Mouse (Mus musculus) heart, postnatal 0 days (tissue): ENCODE results near the gene Grb7. TPM values are rescaled to one million over a fixed set of nuclear protein-coding genes. Genes with fewer than 3 reads are reported as not detected.

Experiments
- ATAC-seq: fragments of 200-750 bp; cut with Nextera tagmentation; 2 replicates; pipeline ENCODE4 v1.8.0; 2017; ENCODE audit warnings: low read depth, moderate number of reproducible peaks, moderate library complexity; ENCODE audit not compliant: insufficient read depth
- DNase-seq: peaks from one replicate; pipeline ENCODE4 v3.0.0-alpha.2; 2016; ENCODE audit warnings: low spot score
- H3K27ac ChIP-seq: fragments of 300-500 bp; sonication (generic); 2 replicates; pipeline ENCODE4 v1.5.1; 2014; ENCODE audit warnings: low read depth, mild to moderate bottlenecking
- H3K27me3 ChIP-seq: fragments of 300-500 bp; sonication (generic); 2 replicates; pipeline ENCODE4 v1.6.1; 2014; ENCODE audit warnings: low read length, mixed read lengths; ENCODE audit not compliant: control insufficient read depth, insufficient read depth
- H3K36me3 ChIP-seq: fragments of 300-500 bp; sonication (generic); replicated peaks from 2 replicates; pipeline ENCODE4 v1.6.1; 2014; ENCODE audit warnings: low read length, mixed read lengths; ENCODE audit not compliant: control insufficient read depth, insufficient read depth
- H3K4me1 ChIP-seq: fragments of 300-500 bp; sonication (generic); 2 replicates; pipeline ENCODE4 v1.6.1; 2014; ENCODE audit warnings: antibody characterized with exemption; ENCODE audit not compliant: control insufficient read depth, insufficient read depth
- H3K4me2 ChIP-seq: fragments of 300-500 bp; sonication (generic); 2 replicates; pipeline ENCODE4 v1.6.1; 2014; ENCODE audit warnings: low read depth, mild to moderate bottlenecking, low read length, moderate library complexity
- H3K4me3 ChIP-seq: fragments of 300-500 bp; sonication (generic); 2 replicates; pipeline ENCODE4 v1.5.1; 2014; ENCODE audit warnings: low read depth, low read length
- H3K9ac ChIP-seq: fragments of 300-500 bp; sonication (generic); replicated peaks from 2 replicates; pipeline ENCODE4 v1.6.1; 2014; ENCODE audit warnings: low read depth, low read length, mixed read lengths
- H3K9me3 ChIP-seq: fragments of 300-500 bp; sonication (generic); replicated peaks from 2 replicates; pipeline ENCODE4 v1.6.1; 2016; ENCODE audit warnings: low read length; ENCODE audit not compliant: control insufficient read depth
- CTCF ChIP-seq: IDR thresholded peaks from 2 replicates; pipeline ENCODE4 v1.5.1; 2016; ENCODE audit warnings: antibody characterized with exemption, control low read depth, low read depth
- EP300 ChIP-seq: IDR thresholded peaks from 2 replicates; pipeline ENCODE4 v1.6.1; 2016; ENCODE audit warnings: antibody characterized with exemption, low read depth
- WGBS: fragments of 180-500 bp; shearing (Covaris S2); extraction: QIAGEN DNeasy Blood & Tissue Kit; methylation state at CpG from one replicate; pipeline ENCODE4 v1.1.7; 2014; 5-methylcytosine and 5-hydroxymethylcytosine counted together
- polyA plus RNA-seq: library from polyadenylated mRNA; unstranded; fragments of >200 nt; fragmentation: Nextera tagmentation; extraction: Ambion mirVana; gene quantifications from 2 replicates; pipeline ENCODE4 v1.2.1, GENCODE M21; 2015
- total RNA-seq: library from RNA; depleted of rRNA; stranded (reverse); fragments of >200 nt; gene quantifications from 2 replicates; pipeline ENCODE4 v1.2.3, GENCODE M21; 2014; ENCODE audit warnings: low replicate concordance

Grb7 gene
- total and polyA plus RNA-seq, 2 experiments from 2014 or later: 0.15 to 0.92 TPM

DNA sequence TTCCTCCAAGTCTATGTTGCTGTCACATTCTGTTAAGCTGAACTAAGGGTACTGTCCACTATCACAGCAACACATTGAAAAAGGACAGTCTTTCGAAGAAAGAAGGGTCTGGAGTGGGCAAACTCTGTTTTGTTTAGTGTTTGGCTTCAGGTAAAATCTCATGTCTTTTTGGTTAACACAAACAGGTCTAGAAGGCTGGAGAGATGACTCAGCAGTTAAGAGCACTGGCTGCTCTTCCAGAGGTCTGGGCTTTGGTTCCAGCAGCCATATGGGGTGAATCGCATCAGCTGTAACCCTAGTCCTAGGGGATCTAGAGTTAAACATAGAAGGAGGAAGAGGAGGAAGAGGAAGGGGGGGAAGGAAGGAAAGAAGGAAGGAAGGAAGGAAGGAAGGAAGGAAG is 39.6 kb downstream of the Grb7 start:
- ATAC-seq (no peak), DNase-seq (no peak)
- no peaks in the 10 kb centered on the region for H3K36me3 ChIP-seq
- no peak overlapping the region for H3K4me3 ChIP-seq
- WGBS: 69% methylated on average over 2 of the region's 2 CpGs
- H3K4me1 ChIP-seq: no peaks in the 10 kb centered on the region
- no peaks in the 10 kb centered on the region for H3K9me3 ChIP-seq
- TF ChIP-seq EP300: no peak
- TF ChIP-seq CTCF: no peak
- no peak overlapping the region for H3K9ac ChIP-seq
- H3K27ac ChIP-seq: no peak overlapping the region
- H3K4me2 ChIP-seq: no peak overlapping the region
- H3K27me3 ChIP-seq: no peaks in the 10 kb centered on the region

DNA sequence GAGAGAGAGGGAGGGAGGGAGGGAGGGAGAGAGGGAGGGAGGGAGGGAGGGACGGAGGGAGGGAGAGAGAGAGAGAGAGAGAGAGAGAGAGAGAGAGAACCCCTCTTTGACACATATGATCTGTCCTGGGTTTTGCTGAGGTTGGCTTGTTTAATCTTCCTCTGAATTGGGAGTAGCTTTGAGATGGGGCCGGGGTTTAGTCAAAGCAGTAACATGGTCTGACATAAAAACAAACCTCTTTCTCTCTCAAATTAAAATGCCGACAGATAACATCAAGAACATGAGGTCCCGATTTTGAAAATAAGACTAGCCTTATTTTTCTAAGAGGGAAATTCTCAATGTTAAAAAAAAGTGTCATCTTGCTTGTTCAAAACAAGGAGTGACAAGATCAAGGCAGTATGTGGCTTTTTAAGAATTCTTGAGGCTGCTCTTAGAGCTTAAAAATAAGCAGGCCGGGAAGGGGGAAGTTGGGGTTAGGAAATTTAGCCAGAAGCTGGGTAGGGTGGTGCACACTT is 41.4 kb downstream of the Grb7 start:
- Histone ChIP-seq H3K4me3 (no peak overlapping the region), H3K9ac (no peak overlapping the region), H3K27ac (no peak overlapping the region), H3K36me3 (no peaks in the 10 kb centered on the region), H3K9me3 (no peaks in the 10 kb centered on the region), H3K4me2 (no peak overlapping the region), H3K4me1 (no peaks in the 10 kb centered on the region), H3K27me3 (no peaks in the 10 kb centered on the region)
- ATAC-seq (no peak), DNase-seq (no peak)
- TF ChIP-seq CTCF: no peak
- no peak for TF ChIP-seq EP300
- 70% methylated on average over 4 of the region's 5 CpGs for WGBS

DNA sequence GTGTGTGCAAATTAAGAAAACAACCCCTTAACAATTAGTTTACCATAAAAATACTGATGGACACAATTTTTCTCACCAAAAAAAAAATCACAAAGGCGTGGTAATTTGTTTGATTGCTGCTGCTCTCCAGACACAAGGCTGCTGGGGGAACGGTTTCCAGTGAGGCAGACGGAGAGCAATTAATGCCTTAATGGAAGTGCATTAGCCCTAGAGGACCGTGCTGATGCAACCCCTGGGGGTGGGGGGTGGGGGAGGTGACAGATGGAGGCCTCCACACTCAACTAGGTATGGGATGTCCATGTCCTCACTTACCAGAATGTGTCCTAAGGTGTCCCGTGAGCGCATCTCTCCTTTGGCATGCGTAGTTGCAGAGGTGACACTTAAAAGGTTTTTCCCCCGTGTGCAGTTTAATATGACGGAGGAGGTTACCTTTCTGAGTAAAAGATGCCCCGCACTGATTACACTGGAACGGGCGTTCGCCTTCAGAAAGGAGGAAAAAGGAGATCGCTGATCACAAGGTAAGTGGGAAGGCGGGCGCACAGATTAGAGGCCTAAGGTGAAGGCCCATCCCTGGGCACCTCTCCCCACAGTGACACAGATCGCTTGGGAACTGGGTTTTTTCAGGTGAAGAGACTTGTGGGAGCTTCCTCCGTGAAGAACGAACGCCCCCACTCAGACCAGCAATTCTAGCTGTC is 42.5 kb downstream of the Grb7 start:
- DNase-seq: no peak
- Histone ChIP-seq H3K36me3 (no peaks in the 10 kb centered on the region), H3K27me3 (no peaks in the 10 kb centered on the region), H3K9me3 (no peaks in the 10 kb centered on the region), H3K4me1 (no peaks in the 10 kb centered on the region), H3K27ac (no peak overlapping the region), H3K4me3 (no peak overlapping the region), H3K4me2 (no peak overlapping the region), H3K9ac (no peak overlapping the region)
- TF ChIP-seq CTCF (no peak), EP300 (no peak)
- ATAC-seq: no peak
- 81% methylated on average over 20 of the region's 20 CpGs for WGBS

DNA sequence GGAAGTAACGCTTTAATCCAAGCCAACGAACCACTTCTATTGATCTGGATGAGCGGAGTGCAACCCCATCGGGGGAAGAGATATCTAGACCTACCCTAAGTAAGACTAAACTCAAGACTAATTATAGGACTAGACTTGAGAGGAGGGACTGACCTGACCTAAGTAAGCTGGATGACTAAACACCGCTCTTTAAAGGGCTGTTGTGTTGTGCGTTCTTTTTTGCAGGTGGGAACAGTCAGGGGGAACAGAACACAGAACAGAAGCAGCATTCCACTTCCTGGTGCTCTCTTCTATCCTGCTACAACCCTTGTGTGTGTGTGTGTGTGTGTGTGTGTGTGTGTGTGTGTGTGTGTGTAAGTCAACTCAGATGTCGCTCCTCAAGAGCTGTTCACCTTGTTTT is 45.4 kb downstream of the Grb7 start:
- H3K27me3 ChIP-seq: no peaks in the 10 kb centered on the region
- no peak for ATAC-seq
- no peak overlapping the region for H3K27ac ChIP-seq
- no peak overlapping the region for H3K4me2 ChIP-seq
- H3K4me3 ChIP-seq: no peak overlapping the region
- H3K36me3 ChIP-seq: no peaks in the 10 kb centered on the region
- H3K9ac ChIP-seq: no peak overlapping the region
- no peaks in the 10 kb centered on the region for H3K9me3 ChIP-seq
- no peaks in the 10 kb centered on the region for H3K4me1 ChIP-seq
- DNase-seq: no peak
- 58% methylated on average over 7 of the region's 7 CpGs for WGBS
- TF ChIP-seq CTCF (no peak), EP300 (no peak)

DNA sequence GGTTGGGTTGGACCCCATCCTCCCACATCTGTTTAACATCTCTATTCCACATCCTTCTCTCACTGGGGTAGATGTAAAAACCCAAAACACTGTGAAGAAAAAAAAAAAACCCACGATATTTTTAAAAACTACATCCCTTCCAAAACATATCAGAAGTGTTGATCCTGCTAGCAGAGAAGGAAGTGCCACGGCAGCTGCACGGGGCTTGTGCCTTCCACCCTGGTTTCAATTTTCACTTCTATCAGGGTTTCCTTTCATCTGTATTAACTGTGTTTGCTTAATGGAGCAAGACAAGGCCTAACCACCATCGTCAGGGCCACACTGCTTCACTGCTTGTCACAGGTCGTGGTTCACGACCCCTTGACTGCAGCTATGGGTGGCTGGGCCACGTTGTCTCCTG is 46.8 kb downstream of the Grb7 start:
- DNase-seq: no peak
- H3K36me3 ChIP-seq: no peaks in the 10 kb centered on the region
- 36% methylated on average over 7 of the region's 7 CpGs for WGBS

DNA sequence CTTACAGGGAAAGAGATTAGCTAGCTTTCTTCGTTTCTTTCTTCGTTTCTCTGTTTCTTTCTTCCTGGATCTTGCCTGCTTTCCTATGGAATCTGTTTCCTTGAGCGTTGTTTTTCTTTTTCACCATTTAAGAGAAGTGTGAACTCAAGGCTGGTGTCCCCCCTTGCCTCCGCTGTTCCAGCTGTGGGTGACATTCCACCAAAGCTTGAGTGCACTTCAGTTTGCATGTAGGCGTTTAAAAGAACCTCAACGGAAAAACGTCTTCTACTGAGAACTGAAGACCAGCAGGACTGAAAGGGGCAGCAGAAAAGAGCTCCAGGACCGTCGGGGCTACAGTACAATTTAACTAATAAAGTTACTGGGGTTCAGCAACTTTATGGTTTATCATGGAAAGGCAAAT is 47.2 kb downstream of the Grb7 start:
- H3K9ac ChIP-seq: no peak overlapping the region
- ATAC-seq (no peak), DNase-seq (no peak)
- no peaks in the 10 kb centered on the region for H3K4me1 ChIP-seq
- WGBS: 62% methylated on average over 9 of the region's 9 CpGs
- TF ChIP-seq CTCF: no peak
- no peak for TF ChIP-seq EP300
- 0 out of 2 replicates have a peak overlapping the region, but pooled peaks have one; percentile 25 for H3K27ac ChIP-seq
- H3K36me3 ChIP-seq: no peaks in the 10 kb centered on the region
- H3K4me3 ChIP-seq: no peak overlapping the region
- H3K4me2 ChIP-seq: no peak overlapping the region
- no peaks in the 10 kb centered on the region for H3K9me3 ChIP-seq
- H3K27me3 ChIP-seq: no peaks in the 10 kb centered on the region

More for the DNA sequence above, 46.8 kb downstream of the Grb7 start:
- Histone ChIP-seq H3K27ac (0 out of 2 replicates have a peak overlapping the region, but pooled peaks have one; percentile 25), H3K27me3 (no peaks in the 10 kb centered on the region), H3K4me1 (no peaks in the 10 kb centered on the region), H3K9ac (no peak overlapping the region), H3K4me3 (no peak overlapping the region), H3K9me3 (no peaks in the 10 kb centered on the region), H3K4me2 (no peak overlapping the region)
- TF ChIP-seq EP300 (no peak), CTCF (no peak)
- no peak for ATAC-seq
